Mouse (Mus musculus) small intestine, adult 2 months (tissue): ENCODE measurements around the gene Cacna2d3.

Experiments
- CTCF ChIP-seq: fragments of 200-500 bp; IDR thresholded peaks from 2 replicates; pipeline ENCODE4 v1.5.1; 2012; ENCODE audit warnings: low read depth, mild to moderate bottlenecking, control low read depth, inconsistent platforms, low read length, moderate library complexity, mixed read lengths; ENCODE audit not compliant: insufficient replicate concordance, insufficient read length; ENCODE audit errors: extremely low read depth
- POLR2A ChIP-seq: fragments of 200-500 bp; IDR thresholded peaks from 2 replicates; pipeline ENCODE4 v1.6.1; 2012; ENCODE audit warnings: low read depth, mild to moderate bottlenecking, control low read depth, inconsistent platforms, low read length, moderate library complexity

GRCm38 (mm10) chr14:29392851-29393250 lies 328.8 kb downstream of the Cacna2d3 start:
- TF ChIP-seq CTCF = no peak
- no peak for TF ChIP-seq POLR2A
